Mouse (Mus musculus) gastrocnemius, adult 2 months (tissue): Measurements from ENCODE around the gene Nfib. TPM values are rescaled to one million over a fixed set of nuclear protein-coding genes. Genes with fewer than 3 reads are reported as not detected.

ENCODE experiments used
- DNase-seq: peaks from one replicate; pipeline ENCODE4 v3.0.0; 2022
- H3K27ac ChIP-seq: fragments of 200-600 bp; 2 replicates; pipeline ENCODE4 v1.8.1; 2022; ENCODE audit warnings: mild to moderate bottlenecking
- H3K4me3 ChIP-seq: fragments of 200-600 bp; 2 replicates; pipeline ENCODE4 v1.8.1; 2022; ENCODE audit warnings: mild to moderate bottlenecking, moderate library complexity
- CTCF ChIP-seq: fragments of 200-600 bp; IDR thresholded peaks from 2 replicates; pipeline ENCODE4 v1.8.1; 2022; ENCODE audit warnings: antibody characterized with exemption, mild to moderate bottlenecking, moderate library complexity
- intact Hi-C: fragments of 180-260 bp; cut with DNase I; formaldehyde crosslinking; loops from one replicate; pipeline ENCODE4 v1.15.1; 2025
- total RNA-seq, 2 experiments: library from RNA; stranded (reverse); gene quantifications; 2 replicates each; pipeline ENCODE4 v1.2.3; 2021

Nfib gene
- total RNA-seq, 2 experiments from 2014 or later, result 67.9 to 93.6 TPM

DNA sequence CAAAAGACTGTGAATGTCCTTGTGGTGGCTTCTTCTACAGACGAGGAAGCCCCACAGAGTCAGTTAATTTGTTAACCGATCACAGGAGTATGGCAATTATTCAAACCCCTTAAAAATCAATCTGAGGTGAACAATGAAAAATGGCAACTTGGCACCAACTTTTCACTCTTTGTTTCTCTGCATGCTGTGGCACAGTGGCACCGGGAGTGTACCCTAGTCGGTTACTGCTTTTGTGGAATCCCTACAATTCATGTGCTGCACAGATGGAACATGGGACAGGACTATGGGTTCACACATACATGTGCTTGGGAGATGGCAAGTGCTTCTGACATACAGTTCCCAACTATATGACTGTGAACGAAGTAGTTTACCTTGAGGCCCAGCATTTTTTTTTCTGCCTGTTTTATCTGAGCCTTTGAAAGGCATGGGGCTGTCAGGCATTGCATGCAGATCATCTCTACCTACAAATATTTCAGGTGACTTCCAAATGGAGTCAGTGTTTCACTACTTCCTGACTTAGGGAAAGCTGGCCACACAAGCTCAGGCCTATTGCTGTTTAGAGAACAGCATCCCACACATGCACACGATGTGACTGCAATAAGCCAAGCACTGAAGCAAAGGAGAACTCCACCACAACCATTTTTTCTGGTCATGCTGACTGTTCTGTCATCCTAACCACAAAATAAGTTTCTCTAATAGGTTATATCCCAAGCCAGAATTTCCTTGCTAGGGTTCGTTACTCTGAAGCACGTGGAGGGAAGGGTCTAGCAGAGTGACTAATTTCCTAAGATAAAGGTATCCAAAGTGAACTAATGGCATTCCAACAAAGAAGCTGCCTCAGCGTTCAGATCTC lies 205.6 kb downstream of the Nfib start:
- Histone ChIP-seq H3K27ac (peak overlapping the region; percentile 100), H3K4me3 (peak overlapping the region; percentile 98)
- no peak for DNase-seq
- intact Hi-C loops, result loop anchor here (5.0 to 10.0 kb wide), 3 partner anchors 98 to 935 kb away; no protein-coding TSS in a partner anchor
- no peak for TF ChIP-seq CTCF

DNA sequence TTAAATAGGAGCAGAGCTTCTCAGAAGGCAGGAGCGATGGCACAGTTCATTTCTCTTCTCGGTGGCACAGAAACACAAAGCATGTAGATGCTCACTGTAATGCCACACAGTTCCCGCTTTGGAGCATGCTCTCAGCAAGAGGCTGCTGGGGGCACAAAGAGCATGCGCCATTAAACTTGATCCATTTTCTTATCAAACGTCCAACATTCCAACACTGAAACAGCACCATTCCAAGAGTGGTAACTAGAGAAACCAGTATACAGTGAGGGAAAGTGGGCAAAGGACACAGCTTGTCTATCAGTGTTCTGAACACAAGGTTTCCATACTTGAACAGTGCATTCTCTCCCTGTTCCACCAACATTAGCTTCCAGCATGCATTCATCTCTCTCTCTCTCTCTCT lies 206.3 kb downstream of the Nfib start:
- TF ChIP-seq CTCF, result no peak
- peak overlapping the region; percentile 100 for H3K27ac ChIP-seq
- H3K4me3 ChIP-seq, result peak overlapping the region; percentile 98
- DNase-seq, result no peak
- intact Hi-C loops, result no loop called here

DNA sequence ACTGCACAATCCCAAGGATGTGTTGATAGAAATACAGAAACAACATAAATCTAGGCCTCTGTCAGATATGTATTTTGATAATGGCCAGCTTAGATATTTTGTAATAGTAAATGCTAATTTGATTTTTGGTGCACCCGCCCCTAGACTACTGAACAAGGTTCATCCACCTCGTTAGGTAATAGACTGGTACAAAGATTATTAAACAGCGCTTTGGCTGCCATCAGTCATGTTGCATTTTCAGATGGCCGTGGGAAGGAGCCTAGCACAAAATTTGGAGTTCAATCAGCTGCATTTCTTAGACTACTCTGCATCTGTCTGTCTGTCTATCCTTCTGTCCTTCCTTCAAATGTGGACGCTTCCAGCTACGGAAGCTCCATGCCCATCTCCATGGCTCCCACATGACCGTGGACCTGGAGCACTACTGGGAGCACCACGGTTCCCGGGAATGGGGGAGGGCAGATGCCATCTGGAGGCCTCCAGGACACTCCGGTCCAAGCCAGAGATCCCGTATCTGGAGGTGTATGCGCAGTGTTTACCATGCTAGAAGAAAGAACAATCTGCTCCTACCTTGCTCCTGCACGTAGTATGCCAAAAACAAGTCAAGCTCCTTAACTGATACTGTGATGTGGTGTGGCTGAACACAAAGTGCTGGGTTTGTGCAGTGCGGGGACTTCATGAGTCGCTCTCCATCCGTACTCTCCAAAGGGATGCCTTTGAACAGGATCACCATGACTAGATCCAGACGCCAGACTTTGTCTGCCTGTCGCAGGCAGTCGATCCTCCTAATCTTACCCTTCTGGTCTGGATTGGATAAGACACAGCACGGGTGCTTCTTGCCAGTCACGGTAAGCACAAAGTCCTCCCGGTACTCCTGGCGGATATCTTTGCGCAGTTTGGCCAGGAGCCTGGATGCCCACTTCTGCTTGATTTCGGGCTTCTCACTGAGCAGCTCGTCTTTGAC lies 207.6 kb downstream of the Nfib start:
- TF ChIP-seq CTCF, result no peak
- DNase-seq, result peak; percentile 64
- intact Hi-C loops, result no loop called here
- Histone ChIP-seq H3K27ac (peak overlapping the region; percentile 100), H3K4me3 (peak overlapping the region; percentile 98)

DNA sequence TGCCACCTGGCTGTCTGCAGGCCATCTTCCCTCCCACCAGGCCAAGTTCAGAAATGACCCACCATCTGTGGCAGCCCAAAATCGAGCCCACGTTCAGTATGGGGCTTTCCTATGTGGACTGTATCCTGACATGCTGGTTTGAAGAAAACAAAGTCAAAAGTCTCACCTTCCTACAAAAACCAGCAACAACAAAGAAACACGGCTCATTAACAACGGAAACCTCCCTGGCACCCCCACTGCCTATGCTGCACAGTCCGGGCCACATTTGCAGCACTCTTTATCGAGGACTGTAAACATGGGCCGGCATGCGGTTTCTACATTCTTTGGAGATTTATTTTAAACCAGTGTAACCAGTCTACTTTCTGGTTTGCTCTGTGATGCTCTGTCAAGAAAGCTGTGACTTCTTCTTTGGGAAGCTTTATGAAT lies 208.4 kb downstream of the Nfib start:
- H3K27ac ChIP-seq, result peak overlapping the region; percentile 100
- intact Hi-C loops, result no loop called here
- no peak for DNase-seq
- H3K4me3 ChIP-seq, result peak overlapping the region; percentile 98
- no peak for TF ChIP-seq CTCF

DNA sequence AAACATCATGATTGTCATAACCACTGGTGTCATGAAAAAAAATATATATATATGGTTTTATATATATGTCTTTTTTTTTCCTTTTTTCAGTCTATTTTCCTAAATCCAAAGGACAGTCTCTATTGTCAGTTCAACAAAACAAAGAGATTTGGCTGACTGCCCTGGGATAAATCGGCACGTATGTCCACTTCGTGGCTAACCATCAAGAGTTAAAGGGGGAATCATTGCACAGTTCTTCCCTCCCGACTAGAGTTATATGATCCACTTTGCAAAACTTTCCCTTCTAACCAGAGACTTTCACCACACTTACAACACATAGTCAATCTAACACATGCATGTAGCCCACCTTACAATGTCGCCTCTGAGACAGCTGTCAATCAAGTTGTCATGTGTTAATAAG lies 209.2 kb downstream of the Nfib start:
- H3K27ac ChIP-seq, result peak overlapping the region; percentile 100; the same call in 1 of the 2 replicates
- H3K4me3 ChIP-seq, result peak overlapping the region; percentile 98
- intact Hi-C loops, result no loop called here
- DNase-seq, result no peak
- TF ChIP-seq CTCF, result no peak

DNA sequence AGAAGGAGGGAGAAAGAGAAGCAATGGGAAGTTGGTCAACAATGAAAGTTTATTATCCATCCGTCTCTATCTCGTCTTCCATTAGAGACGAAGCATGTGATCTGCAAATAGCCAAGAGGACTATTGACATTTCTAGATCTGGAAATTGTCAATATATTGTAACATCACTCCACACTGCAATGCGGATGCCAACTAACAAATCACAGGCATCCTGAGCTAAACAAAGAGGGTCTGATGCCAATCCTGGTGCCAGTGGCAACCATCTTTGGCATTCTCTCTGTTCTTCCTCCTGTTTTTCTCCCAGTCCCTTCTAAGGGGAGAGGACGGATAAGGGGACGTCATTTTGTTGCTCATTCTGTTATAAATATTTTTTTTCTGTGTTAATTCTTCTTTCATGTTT lies 209.9 kb downstream of the Nfib start:
- no peak for TF ChIP-seq CTCF
- peak overlapping the region; percentile 2; the same call in 1 of the 2 replicates for H3K27ac ChIP-seq
- DNase-seq, result no peak
- peak overlapping the region; percentile 22 for H3K4me3 ChIP-seq
- intact Hi-C loops, result no loop called here

DNA sequence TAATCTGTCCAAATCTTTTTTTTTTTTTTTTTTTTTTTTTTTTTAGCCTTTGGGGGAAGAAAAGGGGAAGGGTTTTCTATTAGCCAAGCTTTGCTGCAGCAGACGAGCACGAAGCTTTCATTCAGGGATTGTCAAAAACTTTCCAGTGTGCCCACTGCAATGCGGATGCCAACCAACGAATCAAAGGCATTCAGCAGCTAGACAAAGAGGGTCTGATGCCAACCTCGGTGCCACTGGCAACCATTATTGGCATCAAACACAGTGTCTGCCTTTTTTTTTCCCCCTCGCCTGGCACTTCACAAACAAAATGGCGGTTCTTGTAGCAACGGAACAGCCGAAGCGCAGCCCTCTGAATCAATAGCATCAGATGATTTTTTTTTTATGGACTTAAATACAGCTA lies 210.7 kb downstream of the Nfib start:
- no peak for DNase-seq
- intact Hi-C loops, result no loop called here
- Histone ChIP-seq H3K27ac (no peak overlapping the region), H3K4me3 (0 out of 2 replicates have a peak overlapping the region, but pooled peaks have one; percentile 0)
- no peak for TF ChIP-seq CTCF

DNA sequence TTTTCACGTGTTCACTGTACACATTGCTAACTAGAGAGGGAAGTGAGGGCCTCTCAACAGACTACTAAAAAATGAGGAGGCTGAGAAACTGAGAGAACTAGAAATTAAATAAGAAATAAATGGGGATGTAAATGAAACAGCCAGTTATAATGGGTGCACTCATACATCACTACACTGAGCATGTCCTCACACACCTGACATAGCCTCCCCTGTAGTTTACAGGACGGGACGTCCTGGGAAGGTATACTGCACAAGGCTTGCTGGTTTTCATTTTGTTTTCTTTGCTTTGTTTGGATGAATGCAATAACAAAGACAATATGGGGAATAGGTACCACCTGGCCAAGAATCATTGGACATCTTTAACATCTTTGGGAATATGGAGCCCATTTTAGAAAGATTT lies 211.1 kb downstream of the Nfib start:
- Histone ChIP-seq H3K27ac (peak overlapping the region; percentile 29), H3K4me3 (no peak overlapping the region)
- no peak for TF ChIP-seq CTCF
- no peak for DNase-seq
- intact Hi-C loops, result no loop called here

DNA sequence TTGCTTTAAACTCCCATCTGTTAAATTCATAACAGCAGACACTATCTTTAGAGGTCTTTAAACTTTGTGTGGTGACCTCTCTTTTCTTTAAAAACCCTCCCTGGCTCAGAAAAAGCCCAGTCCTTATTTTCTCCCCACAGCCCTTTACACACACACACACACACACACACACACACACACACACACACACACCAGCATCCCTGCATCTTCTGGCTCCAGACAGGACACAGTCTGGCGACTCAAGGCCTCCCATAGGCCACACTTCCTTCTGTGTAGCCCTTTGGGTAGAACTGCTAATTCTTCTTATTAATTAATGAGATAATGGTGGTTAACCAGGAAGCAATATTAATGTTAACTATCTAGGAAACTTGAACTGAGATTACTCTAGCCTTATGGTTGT lies 211.7 kb downstream of the Nfib start:
- TF ChIP-seq CTCF, result no peak
- intact Hi-C loops, result no loop called here
- DNase-seq, result no peak
- no peak overlapping the region for H3K4me3 ChIP-seq
- H3K27ac ChIP-seq, result peak overlapping the region; percentile 53

DNA sequence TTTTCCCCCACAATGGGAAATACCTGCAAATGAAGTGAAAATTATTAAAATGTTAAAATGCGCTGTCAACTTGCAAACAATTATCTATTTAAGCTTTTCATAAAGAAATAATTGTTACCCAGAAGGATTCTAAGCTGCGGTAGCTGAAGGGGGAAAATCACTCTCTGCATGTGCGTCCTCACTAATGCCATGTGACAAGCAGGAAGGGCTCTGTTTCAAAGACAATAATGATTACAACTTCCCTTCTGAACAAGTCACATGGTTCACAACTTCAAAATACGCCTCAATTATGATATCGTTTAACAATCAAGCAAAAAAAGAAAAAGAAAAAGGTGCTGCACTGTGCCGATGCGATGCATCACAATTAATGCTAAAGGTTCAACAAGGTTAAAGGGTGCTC lies 212.2 kb downstream of the Nfib start:
- no peak for TF ChIP-seq CTCF
- H3K27ac ChIP-seq, result peak overlapping the region; percentile 53; the same call in 1 of the 2 replicates
- DNase-seq, result no peak
- H3K4me3 ChIP-seq, result no peak overlapping the region
- intact Hi-C loops, result no loop called here

DNA sequence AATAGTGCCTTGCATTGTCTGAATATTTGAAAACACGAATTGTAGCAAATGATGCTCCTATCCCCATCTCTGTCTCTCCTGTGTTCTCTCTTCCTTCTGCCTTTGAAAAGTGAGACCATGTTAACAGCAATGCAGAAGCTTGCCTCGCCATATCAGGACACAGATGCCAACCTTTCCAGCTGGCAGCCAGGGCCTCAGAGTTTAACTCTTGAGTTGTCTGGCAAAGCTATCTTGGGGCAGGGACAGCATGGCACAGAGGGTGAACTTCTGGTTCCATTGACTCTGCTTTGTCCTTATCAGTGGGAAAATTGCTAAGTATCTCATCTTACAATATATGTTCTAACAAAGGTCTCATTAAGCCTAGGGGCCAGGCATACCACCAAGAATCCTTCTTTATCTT lies 212.8 kb downstream of the Nfib start:
- Histone ChIP-seq H3K4me3 (no peak overlapping the region), H3K27ac (peak overlapping the region; percentile 53; the same call in 1 of the 2 replicates)
- no peak for TF ChIP-seq CTCF
- intact Hi-C loops, result no loop called here
- DNase-seq, result no peak

DNA sequence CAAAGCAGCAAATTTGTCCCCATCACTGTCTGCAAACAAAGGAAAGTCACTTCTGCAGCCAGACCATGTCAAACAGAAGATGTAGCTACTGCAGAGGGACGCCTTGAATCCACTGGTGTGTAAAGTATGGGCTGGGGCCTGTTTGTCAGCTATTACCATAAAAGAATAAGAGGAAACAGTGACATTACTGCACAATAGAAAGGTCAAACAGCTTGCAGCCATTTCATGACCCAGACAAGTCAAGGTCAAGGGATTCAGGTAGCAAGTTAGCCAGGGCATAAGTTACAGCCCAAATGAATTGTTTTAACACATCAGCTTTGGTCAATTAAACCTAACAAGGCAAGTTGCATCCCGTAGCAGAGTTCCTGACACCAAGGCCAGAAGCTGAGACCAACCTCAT lies 215.6 kb downstream of the Nfib start:
- no peak for DNase-seq
- TF ChIP-seq CTCF, result no peak
- peak overlapping the region; percentile 38; the same call in 1 of the 2 replicates for H3K27ac ChIP-seq
- H3K4me3 ChIP-seq, result no peak overlapping the region; the same call in 1 of the 2 replicates
- intact Hi-C loops, result loop anchor here (5.0 kb wide), 1 partner anchor 153 kb away; no protein-coding TSS in a partner anchor

DNA sequence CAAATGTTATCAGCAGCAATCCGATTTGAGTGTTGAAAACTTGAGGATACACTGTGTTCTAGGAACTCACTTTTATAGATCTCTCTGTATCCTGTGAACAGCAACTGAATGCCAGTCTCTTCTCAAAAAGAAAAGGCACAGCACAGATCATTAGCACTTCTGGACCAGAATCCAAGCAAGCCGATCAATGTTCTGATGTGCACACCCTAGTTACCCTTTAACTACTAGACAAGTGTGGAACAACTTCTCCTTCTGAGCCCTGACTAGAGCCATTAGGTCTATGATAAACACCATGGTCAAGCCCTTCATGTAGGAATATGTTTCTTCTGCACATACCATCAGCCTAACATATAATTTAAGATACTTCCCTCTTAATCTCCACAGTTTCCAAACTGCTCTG lies 219.6 kb downstream of the Nfib start:
- intact Hi-C loops, result loop anchor here (5.0 kb wide), 1 partner anchor 149 kb away; no protein-coding TSS in a partner anchor
- Histone ChIP-seq H3K4me3 (peak overlapping the region; percentile 17; the same call in 1 of the 2 replicates), H3K27ac (peak overlapping the region; percentile 85)
- DNase-seq, result no peak
- no peak for TF ChIP-seq CTCF
